Mouse (Mus musculus) forebrain, embryonic 10.5 days (tissue): Measurements from ENCODE around the gene Sipa1l3. TPM values are rescaled to one million over a fixed set of nuclear protein-coding genes. Genes with fewer than 3 reads are reported as not detected.

Experiments used
- DNase-seq: peaks from one replicate; pipeline ENCODE4 v3.0.0-alpha.2; 2017; ENCODE audit warnings: low spot score; ENCODE audit errors: extremely low spot score
- H3K27ac ChIP-seq: fragments of 300-500 bp; sonication (generic); 2 replicates; pipeline ENCODE4 v1.5.1; 2016; ENCODE audit warnings: mild to moderate bottlenecking
- H3K27me3 ChIP-seq: fragments of 300-500 bp; sonication (generic); 2 replicates; pipeline ENCODE4 v1.6.1; 2016; ENCODE audit warnings: mild to moderate bottlenecking; ENCODE audit not compliant: poor library complexity, severe bottlenecking
- H3K36me3 ChIP-seq: fragments of 300-500 bp; sonication (generic); replicated peaks from 2 replicates; pipeline ENCODE4 v1.6.1; 2016; ENCODE audit warnings: mild to moderate bottlenecking, moderate library complexity
- H3K4me1 ChIP-seq: fragments of 300-500 bp; sonication (generic); 2 replicates; pipeline ENCODE4 v1.6.1; 2016
- H3K4me3 ChIP-seq: fragments of 300-500 bp; sonication (generic); 2 replicates; pipeline ENCODE4 v1.5.1; 2016; ENCODE audit warnings: mild to moderate bottlenecking, moderate library complexity
- H3K9me3 ChIP-seq: fragments of 300-500 bp; sonication (generic); 2 replicates; pipeline ENCODE4 v1.6.1; 2016; ENCODE audit warnings: mild to moderate bottlenecking, moderate library complexity
- WGBS: fragments of 180-500 bp; shearing (Covaris S2); methylation state at CpG from one replicate; pipeline ENCODE4 v1.1.7; 2016; 5-methylcytosine and 5-hydroxymethylcytosine counted together
- polyA plus RNA-seq: library from polyadenylated mRNA; unstranded; fragments of >200 nt; fragmentation: Nextera tagmentation; extraction: Ambion mirVana; gene quantifications from 2 replicates; pipeline ENCODE4 v1.2.1, GENCODE M21; 2016

Sipa1l3 gene
- polyA plus RNA-seq, 1 experiment from 2014 or later: 12.4 TPM

DNA sequence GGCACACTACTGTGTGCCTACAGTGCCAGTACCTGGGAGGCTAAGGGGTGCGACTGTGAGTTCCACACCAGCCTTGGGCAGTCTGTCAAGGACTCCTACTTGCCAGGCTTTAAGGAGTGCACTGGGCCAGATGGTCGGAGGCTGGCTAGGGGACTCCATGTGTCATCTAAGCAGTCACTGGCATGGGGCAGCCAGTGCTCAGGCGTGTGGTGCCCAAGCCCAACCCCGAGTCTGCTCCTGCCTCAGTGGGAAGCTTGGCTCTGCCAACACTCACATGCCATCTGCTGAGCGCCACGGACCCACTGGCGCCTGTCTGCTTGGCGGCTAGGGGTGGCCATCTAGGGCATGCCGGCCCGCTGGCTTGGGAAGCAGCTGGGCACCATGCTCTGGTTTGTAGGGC, 125.1 kb downstream of the Sipa1l3 start:
- no peak for DNase-seq
- Histone ChIP-seq H3K9me3 (no peaks in the 10 kb centered on the region), H3K27ac (no peak overlapping the region), H3K4me1 (peaks cover 7% of the 10 kb centered on the region; the same call in 1 of the 2 replicates), H3K27me3 (no peaks in the 10 kb centered on the region), H3K4me3 (no peak overlapping the region), H3K36me3 (peaks cover 53% of the 10 kb centered on the region)
- WGBS: 93% methylated on average over 10 of the region's 10 CpGs

DNA sequence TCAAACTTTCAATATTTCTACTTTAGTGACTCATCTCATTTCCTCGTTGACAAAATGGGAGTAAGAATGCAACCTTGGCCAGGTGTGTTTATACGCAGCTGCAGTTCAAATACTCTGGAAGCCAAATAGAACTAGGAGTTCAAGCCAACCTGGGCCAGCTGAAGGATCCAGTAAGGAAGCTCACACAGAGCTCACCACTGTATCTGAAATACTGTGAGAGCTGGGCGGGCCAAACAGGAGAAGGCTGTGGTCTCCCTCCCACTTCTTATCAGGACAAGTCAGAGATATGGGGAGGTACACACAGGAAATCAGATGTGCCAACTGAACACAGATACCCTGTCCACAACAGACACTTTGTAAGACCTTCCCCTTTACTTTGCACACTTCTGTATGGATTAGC, 125.6 kb downstream of the Sipa1l3 start:
- no peak for DNase-seq
- Histone ChIP-seq H3K4me1 (peaks cover 7% of the 10 kb centered on the region; the same call in 1 of the 2 replicates), H3K4me3 (no peak overlapping the region), H3K27me3 (no peaks in the 10 kb centered on the region), H3K9me3 (no peaks in the 10 kb centered on the region), H3K36me3 (peaks cover 55% of the 10 kb centered on the region), H3K27ac (no peak overlapping the region)
- WGBS: 91% methylated on average over 3 of the region's 3 CpGs

DNA sequence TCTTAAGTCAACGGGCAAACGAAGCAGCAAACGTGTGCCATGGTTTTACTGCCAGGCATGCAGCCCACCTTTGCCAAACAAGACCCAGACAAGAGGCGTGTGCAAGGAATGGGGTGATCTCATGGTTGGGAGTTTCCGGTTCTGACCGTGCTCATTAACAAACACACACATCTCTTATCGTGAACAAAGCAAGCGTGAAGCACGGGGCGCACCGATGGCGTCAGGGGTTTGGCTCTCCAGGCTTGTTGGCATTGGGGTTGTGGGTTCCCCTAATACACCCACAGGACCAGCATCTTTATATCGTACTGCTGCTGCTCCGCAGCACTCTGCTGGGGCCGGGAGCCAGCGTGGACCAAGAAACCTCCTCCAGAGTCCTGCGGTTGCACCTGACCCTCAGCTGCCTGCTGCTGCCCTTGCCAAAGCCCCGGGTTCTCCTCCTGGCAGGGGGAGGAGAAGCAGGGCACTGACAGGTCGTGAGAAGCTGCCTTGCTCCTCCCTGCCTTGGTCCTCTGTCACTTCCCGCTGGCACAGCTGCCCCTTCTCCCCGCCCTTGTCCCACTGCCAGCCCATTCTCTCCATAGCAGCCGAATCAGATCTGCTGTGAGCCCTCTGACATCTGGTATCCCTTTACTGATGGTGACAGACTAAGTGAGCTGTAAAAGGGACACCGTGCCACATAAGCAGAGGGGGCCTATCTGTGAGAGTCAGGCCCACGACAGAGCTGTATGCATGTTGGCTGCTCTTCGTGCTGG, 126.5 kb downstream of the Sipa1l3 start:
- H3K27ac ChIP-seq: no peak overlapping the region; the same call in 1 of the 2 replicates
- H3K27me3 ChIP-seq: no peaks in the 10 kb centered on the region
- H3K4me1 ChIP-seq: peaks cover 7% of the 10 kb centered on the region; the same call in 1 of the 2 replicates
- no peak for DNase-seq
- peaks cover 58% of the 10 kb centered on the region for H3K36me3 ChIP-seq
- H3K4me3 ChIP-seq: no peak overlapping the region
- no peaks in the 10 kb centered on the region for H3K9me3 ChIP-seq
- 89% methylated on average over 25 of the region's 25 CpGs for WGBS

DNA sequence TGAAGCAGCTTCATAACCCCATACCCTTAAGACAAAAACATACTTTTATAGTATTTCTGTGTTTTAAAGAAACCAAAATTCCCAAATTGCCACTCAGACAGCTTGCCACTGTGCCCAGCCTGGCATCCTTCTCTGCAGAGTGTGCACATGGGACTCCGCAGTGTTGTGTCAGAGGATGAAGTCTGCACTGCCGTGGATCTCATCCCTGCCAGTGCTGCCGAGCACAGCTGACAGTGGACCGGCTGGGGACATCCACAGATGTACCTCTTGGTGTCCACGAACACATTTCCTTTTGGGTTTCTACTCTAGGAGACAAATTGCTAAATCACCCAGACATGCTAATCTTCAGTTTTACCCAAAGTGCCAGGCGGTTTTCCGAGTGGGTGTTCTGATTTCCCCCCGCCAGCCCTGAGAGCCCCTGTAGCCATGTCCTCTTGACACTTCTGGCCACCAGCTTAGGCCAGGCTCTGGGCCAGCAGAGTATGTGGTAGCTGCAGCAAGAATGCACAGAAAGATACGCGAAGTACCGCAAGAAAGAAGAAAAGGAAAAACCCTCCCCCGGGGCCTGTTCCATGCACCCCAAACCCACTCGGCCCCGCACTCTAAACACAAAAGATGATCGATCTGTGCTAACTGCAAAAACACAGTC, 127.2 kb downstream of the Sipa1l3 start:
- Histone ChIP-seq H3K36me3 (peaks cover 58% of the 10 kb centered on the region), H3K4me1 (peaks cover 7% of the 10 kb centered on the region; the same call in 1 of the 2 replicates), H3K27ac (no peak overlapping the region), H3K4me3 (no peak overlapping the region), H3K27me3 (no peaks in the 10 kb centered on the region), H3K9me3 (no peaks in the 10 kb centered on the region)
- no peak for DNase-seq
- 91% methylated on average over 15 of the region's 15 CpGs for WGBS

DNA sequence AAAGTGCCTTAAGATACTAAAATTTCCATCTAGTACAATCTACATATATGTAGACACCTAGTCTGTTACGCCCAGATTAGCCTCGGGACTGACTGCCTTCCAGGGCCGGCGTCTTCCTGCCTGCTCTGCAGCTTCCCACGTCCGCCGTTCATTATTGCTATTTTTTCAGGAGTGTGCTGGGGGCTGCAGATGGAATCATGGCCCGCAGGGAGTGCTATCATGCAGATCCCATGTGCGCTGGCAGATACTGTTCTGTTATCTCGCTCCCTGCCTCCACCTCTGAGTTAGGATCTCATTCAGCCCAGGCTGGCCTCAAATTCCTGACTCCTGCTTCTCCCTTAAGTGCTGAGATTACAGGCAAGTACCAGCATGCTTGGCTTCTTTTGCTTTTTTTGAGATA, 128.2 kb downstream of the Sipa1l3 start:
- Histone ChIP-seq H3K36me3 (peaks cover 57% of the 10 kb centered on the region), H3K9me3 (no peaks in the 10 kb centered on the region), H3K27ac (no peak overlapping the region), H3K4me1 (peaks cover 6% of the 10 kb centered on the region; the same call in 1 of the 2 replicates), H3K27me3 (no peaks in the 10 kb centered on the region), H3K4me3 (no peak overlapping the region)
- 93% methylated on average over 10 of the region's 10 CpGs for WGBS
- DNase-seq: no peak

DNA sequence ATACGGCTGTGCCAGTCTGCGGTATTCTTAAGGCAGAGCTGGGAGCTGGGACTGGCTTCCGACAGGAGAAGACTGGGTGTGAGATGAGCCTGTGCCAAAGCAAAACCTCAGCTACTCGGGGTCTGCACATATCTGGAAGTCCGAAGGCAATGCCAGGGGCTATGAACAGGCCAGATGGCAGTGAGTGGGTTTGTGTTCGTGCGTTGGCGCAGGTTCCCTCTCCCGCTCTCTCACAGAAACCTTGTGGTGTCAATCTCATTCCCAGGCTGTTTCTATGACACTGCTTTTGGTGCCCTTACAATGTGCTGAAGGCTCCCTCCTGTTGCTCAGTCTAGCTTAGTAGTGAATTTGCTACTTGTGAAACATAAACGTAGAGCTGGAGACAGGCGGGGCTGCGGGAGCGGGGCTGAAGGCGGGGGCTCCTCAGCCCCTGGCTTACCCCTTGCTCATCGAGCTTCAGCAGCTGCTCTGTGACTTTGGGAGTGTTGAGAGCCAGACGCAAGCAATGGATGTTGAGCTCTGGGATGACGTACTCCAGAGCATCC, 130.8 kb downstream of the Sipa1l3 start:
- H3K4me3 ChIP-seq: no peak overlapping the region
- DNase-seq: no peak
- peaks cover 52% of the 10 kb centered on the region for H3K36me3 ChIP-seq
- H3K27me3 ChIP-seq: no peaks in the 10 kb centered on the region
- H3K9me3 ChIP-seq: no peaks in the 10 kb centered on the region
- H3K4me1 ChIP-seq: peaks cover 11% of the 10 kb centered on the region
- no peak overlapping the region for H3K27ac ChIP-seq
- 93% methylated on average over 17 of the region's 17 CpGs for WGBS

DNA sequence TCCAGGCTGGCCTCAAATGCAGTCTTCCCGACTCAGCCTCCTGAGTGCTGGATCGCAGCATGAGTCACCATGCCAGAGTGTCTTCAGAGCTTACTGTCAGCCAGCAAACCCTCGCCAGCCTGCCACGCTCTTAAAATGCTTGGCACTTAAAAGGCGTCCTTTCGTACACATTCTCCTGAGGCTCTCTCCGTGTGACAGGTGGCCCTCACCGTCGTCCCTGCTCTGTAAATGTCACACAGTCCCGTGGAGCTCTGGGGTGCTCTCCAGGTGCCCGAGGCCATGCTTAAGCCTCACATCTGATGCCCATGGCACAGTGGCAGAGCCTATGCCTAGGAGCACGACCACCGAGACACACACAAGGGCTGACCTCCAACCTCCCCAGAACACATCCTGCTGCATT, 132.1 kb downstream of the Sipa1l3 start:
- no peaks in the 10 kb centered on the region for H3K9me3 ChIP-seq
- H3K27ac ChIP-seq: no peak overlapping the region
- 94% methylated on average over 13 of the region's 13 CpGs for WGBS
- H3K4me1 ChIP-seq: peaks cover 7% of the 10 kb centered on the region; the same call in 1 of the 2 replicates
- peaks cover 60% of the 10 kb centered on the region for H3K36me3 ChIP-seq
- no peaks in the 10 kb centered on the region for H3K27me3 ChIP-seq
- DNase-seq: no peak
- H3K4me3 ChIP-seq: no peak overlapping the region

DNA sequence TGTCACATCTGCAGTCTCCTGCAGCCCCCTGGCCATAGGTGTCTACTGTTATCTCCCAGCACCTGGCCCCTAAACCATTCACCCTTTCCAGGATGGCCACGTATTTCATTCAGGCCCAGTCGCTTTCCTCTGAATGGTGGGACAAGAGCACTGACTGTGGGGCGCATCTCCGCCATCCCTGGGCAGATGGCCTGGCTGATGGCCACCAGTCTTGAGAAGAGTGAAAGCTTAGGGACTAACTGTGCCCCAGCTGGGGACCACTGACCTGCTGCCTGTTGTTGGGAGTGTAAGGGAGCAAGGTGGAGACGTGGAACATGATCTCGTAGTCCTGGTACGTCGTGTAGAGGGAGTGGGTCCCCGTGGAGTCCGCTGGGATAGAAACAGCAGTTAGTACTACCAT, 132.7 kb downstream of the Sipa1l3 start:
- Histone ChIP-seq H3K27ac (no peak overlapping the region), H3K4me1 (peaks cover 7% of the 10 kb centered on the region; the same call in 1 of the 2 replicates), H3K9me3 (no peaks in the 10 kb centered on the region), H3K36me3 (peaks cover 62% of the 10 kb centered on the region), H3K27me3 (no peaks in the 10 kb centered on the region), H3K4me3 (no peak overlapping the region)
- 93% methylated on average over 10 of the region's 10 CpGs for WGBS
- no peak for DNase-seq

DNA sequence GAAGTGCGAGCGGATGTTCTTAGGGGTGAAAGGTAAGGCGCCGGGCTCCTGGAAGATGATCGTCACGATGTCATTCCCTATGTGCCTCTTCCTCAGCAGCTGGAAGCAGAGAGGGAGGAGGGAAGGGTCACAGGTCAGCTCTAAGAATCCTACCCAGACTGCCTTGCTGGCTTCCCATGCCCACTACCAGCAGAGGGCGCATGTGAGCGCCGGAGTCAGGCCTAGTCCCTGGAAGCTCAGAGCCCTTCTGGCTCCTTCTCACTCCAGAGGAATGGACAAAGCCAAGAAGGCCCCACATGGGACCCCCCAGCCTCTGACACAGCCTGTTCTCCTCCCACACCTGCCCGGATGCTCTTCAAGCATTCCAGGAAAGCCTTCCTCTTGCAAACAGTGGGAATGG, 135.2 kb downstream of the Sipa1l3 start:
- Histone ChIP-seq H3K4me3 (no peak overlapping the region), H3K9me3 (no peaks in the 10 kb centered on the region), H3K27ac (peak overlapping the region; percentile 40; the same call in 1 of the 2 replicates), H3K27me3 (no peaks in the 10 kb centered on the region), H3K4me1 (peaks cover 7% of the 10 kb centered on the region; the same call in 1 of the 2 replicates), H3K36me3 (peaks cover 73% of the 10 kb centered on the region)
- DNase-seq: peak; percentile 86
- WGBS: 31% methylated on average over 10 of the region's 10 CpGs

DNA sequence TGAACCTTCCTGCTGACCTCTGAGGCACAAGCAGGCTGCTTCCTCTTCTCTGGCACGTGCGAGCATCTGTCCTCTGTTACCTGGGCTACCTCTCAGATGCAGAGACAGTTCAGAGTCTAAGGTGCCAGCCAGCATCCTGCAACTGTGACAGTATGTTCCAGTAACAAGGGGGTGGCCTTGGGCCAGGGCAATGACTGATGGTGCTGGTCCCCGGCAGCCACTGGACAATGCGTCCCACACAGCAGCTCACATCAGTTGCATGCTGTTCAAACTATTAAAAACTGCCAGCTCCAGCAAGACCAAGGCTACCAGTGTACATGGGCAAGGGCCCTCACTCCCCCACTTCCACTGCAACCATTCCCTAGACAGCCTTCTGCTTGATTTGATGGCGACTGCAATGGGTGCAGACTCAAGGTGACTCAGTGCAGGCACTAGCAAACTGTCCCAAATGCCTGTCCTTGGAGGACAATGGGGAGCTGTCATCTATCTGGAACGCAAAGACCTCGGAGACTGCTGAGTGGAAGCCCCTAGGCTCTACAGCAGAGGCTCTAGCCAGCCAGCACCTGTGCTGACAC, 136.9 kb downstream of the Sipa1l3 start:
- 96% methylated on average over 7 of the region's 7 CpGs for WGBS
- H3K9me3 ChIP-seq: no peaks in the 10 kb centered on the region
- H3K4me1 ChIP-seq: peaks cover 7% of the 10 kb centered on the region; the same call in 1 of the 2 replicates
- peaks cover 75% of the 10 kb centered on the region for H3K36me3 ChIP-seq
- no peak for DNase-seq
- H3K4me3 ChIP-seq: no peak overlapping the region
- no peaks in the 10 kb centered on the region for H3K27me3 ChIP-seq
- H3K27ac ChIP-seq: no peak overlapping the region

DNA sequence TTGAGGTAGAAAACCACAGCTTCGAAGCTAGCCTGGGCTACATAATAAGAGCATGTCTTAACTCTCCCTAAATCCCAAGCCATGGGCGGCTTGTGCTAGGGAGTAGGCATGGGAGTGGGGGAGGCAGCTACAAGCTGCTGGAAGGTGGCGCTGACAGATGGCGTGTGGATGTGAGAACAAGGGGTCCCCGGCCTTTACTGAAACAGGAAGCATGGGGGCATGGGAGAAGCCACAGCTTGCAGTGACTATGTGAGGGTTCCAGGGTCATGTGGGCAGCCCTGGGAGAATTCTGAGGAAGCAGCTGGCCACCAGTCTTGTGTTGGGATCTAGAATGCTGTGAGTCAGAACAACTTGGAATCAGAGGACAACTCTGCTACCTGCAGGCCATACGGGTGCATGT, 144.4 kb downstream of the Sipa1l3 start:
- H3K4me1 ChIP-seq: no peaks in the 10 kb centered on the region
- peaks cover 55% of the 10 kb centered on the region for H3K36me3 ChIP-seq
- no peaks in the 10 kb centered on the region for H3K9me3 ChIP-seq
- H3K4me3 ChIP-seq: no peak overlapping the region
- no peak for DNase-seq
- WGBS: 91% methylated on average over 6 of the region's 6 CpGs
- no peak overlapping the region for H3K27ac ChIP-seq
- H3K27me3 ChIP-seq: no peaks in the 10 kb centered on the region

DNA sequence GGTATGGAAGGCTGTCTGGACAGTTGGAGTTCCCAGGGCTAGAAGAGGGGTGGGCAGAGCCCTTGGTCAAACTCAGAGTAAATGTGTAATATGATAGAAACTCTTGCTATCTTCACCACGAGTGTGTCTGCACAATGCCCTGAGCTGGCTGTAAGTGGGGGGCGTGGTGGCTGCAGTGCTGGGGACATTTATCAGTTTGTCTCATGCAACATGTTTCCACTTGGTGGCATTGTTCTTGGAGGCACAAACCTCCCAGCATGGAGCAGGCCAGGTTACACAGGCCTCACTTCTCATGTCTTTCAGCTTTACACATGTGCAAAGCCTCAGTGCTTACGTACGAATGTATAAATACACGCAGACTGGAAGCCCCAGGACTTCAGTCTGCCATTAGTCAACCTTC, 146.3 kb downstream of the Sipa1l3 start:
- no peaks in the 10 kb centered on the region for H3K27me3 ChIP-seq
- no peak for DNase-seq
- H3K4me3 ChIP-seq: no peak overlapping the region
- H3K4me1 ChIP-seq: peaks cover 12% of the 10 kb centered on the region
- H3K9me3 ChIP-seq: no peaks in the 10 kb centered on the region
- H3K27ac ChIP-seq: no peak overlapping the region
- 91% methylated on average over 5 of the region's 5 CpGs for WGBS
- H3K36me3 ChIP-seq: peaks cover 42% of the 10 kb centered on the region

DNA sequence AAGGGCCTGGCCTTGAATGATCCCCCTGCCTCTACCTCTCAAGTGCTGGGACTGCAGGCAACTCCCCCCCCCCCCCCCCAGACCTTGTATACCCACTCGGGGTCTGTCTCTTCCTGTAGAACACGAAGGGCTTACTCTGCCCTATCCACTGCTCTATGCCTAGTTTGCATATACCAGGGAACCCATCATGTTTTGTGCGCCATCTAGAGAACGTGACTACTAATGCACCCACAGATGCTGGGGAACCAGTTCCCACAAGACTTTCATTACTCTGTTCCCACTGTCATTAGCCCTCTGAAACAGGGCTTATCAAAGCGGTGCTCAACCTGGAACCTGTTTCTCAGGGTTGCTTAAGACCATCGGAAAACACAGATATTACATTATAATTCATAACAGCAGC, 148.4 kb downstream of the Sipa1l3 start:
- H3K27ac ChIP-seq: no peak overlapping the region
- H3K27me3 ChIP-seq: no peaks in the 10 kb centered on the region
- H3K9me3 ChIP-seq: peaks cover 2% of the 10 kb centered on the region; the same call in 1 of the 2 replicates
- no peak overlapping the region for H3K4me3 ChIP-seq
- no peak for DNase-seq
- 61% methylated on average over 6 of the region's 6 CpGs for WGBS
- H3K36me3 ChIP-seq: peaks cover 38% of the 10 kb centered on the region
- H3K4me1 ChIP-seq: peaks cover 12% of the 10 kb centered on the region
